Comparison of ENCODE assay signal across 19 mouse cellular contexts in the genomic region with DNA sequence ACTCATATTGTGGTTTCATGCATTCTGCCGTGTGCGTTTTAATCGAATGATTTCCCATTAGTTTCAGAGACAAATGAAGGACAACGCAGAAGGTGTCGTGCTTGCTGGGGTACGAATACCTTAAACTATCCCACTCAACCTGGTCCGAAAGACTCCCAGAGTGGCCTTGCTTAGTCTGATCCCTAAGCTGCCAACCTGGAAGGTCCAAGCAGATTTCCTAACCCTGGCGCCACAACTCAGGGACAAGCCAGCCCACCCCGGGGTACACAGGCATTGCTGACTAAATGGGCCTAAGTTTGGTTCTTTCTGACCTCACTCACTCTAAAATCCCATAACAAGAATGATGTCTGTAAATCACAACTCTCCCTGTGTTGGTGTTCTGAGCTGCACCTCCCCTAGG.
DNase-seq lines count a peak whose midpoint lies in the region; ATAC-seq lines count a peak whose summit lies in the region.
"Had no signal": no experiment of that assay in that cellular context is flagged by ENCODE, and none has a peak within 500 bp of the region (broad histone marks: within the 10 kb centered on the region; RNA-seq: fewer than 3 reads in every experiment).

No protein-coding gene starts in this region.

- H3K4me1 ChIP-seq in hindbrain, embryonic 14.5 days (replicated peaks; ENCODE audit: control insufficient read depth, insufficient read depth, low read length) = peaks cover 14% of the 10 kb centered on the region
- H3K4me1 ChIP-seq in hindbrain, embryonic 12.5 days = peaks cover 8% of the 10 kb centered on the region
- H3K4me1 ChIP-seq: embryonic facial prominence, embryonic 12.5 days; forebrain, embryonic 13.5 days had no signal

- no peaks in the 10 kb centered on the region for H3K27me3 ChIP-seq in hindbrain, embryonic 14.5 days (ENCODE audit: control insufficient read depth, insufficient read depth, low read length)
- no peaks in the 10 kb centered on the region for H3K27me3 ChIP-seq in hindbrain, embryonic 12.5 days
- H3K27me3 ChIP-seq: embryonic facial prominence, embryonic 12.5 days; forebrain, embryonic 13.5 days; forebrain, embryonic 15.5 days had no signal

- H3K4me3 ChIP-seq in hindbrain, embryonic 14.5 days (replicated peaks; ENCODE audit: low read length) = no peak overlapping the region
- H3K4me3 ChIP-seq in hindbrain, embryonic 12.5 days = no peak overlapping the region
- H3K4me3 ChIP-seq: embryonic facial prominence, embryonic 10.5 days; embryonic facial prominence, embryonic 12.5 days; forebrain, embryonic 13.5 days; forebrain, embryonic 15.5 days had no signal

- H3K9me3 ChIP-seq in hindbrain, embryonic 14.5 days (ENCODE audit: control insufficient read depth, low read length) = no peaks in the 10 kb centered on the region
- H3K9me3 ChIP-seq in hindbrain, embryonic 12.5 days (replicated peaks) = no peaks in the 10 kb centered on the region
- H3K9me3 ChIP-seq: embryonic facial prominence, embryonic 10.5 days; embryonic facial prominence, embryonic 12.5 days; forebrain, embryonic 13.5 days; forebrain, embryonic 15.5 days had no signal

- H3K36me3 ChIP-seq in hindbrain, embryonic 14.5 days (replicated peaks; ENCODE audit: control insufficient read depth, insufficient read depth) = no peaks in the 10 kb centered on the region
- H3K36me3 ChIP-seq in hindbrain, embryonic 12.5 days = no peaks in the 10 kb centered on the region
- H3K36me3 ChIP-seq: embryonic facial prominence, embryonic 12.5 days; forebrain, embryonic 15.5 days had no signal

- no peak overlapping the region for H3K4me2 ChIP-seq in hindbrain, embryonic 14.5 days (replicated peaks)
- no peak overlapping the region for H3K4me2 ChIP-seq in hindbrain, embryonic 12.5 days (replicated peaks)
- H3K4me2 ChIP-seq: embryonic facial prominence, embryonic 12.5 days; forebrain, embryonic 13.5 days; forebrain, embryonic 15.5 days had no signal

- no peak overlapping the region for H3K27ac ChIP-seq in hindbrain, embryonic 14.5 days
- no peak overlapping the region for H3K27ac ChIP-seq in hindbrain, embryonic 12.5 days
- H3K27ac ChIP-seq: embryonic facial prominence, embryonic 10.5 days; embryonic facial prominence, embryonic 12.5 days; forebrain, embryonic 13.5 days; forebrain, embryonic 15.5 days had no signal

- DNase-seq in cerebellum, adult 8-10 months = no peak
- DNase-seq in hindbrain, embryonic 14.5 days (ENCODE audit: low spot score) = no peak
- peak; percentile 12 for DNase-seq in A20 (ENCODE audit: low read depth, low spot score)
- no peak for DNase-seq in gastrocnemius, adult 8-10 months (ENCODE audit: low spot score in 2 of 2)
- DNase-seq: adrenal gland, adult 8-10 months; adrenal gland, postnatal 14 days; adrenal gland, postnatal 36 days; cerebellum, adult 11 months; cerebellum, adult 18-20 months; cerebellum, adult 9-10 months; cerebellum, postnatal 10 days; cerebellum, postnatal 25 days; forebrain, postnatal 0 days had no signal

- H3K9ac ChIP-seq in hindbrain, embryonic 14.5 days = no peak overlapping the region
- no peak overlapping the region for H3K9ac ChIP-seq in hindbrain, embryonic 12.5 days
- H3K9ac ChIP-seq: embryonic facial prominence, embryonic 12.5 days; forebrain, embryonic 13.5 days; forebrain, embryonic 15.5 days; forebrain, postnatal 0 days had no signal

- 90% methylated on average over 9 of the region's 9 CpGs for WGBS in hindbrain, embryonic 14.5 days
- WGBS in hindbrain, embryonic 12.5 days = 93% methylated on average over 9 of the region's 9 CpGs

- peak; percentile 34; the same call in 1 of the 2 replicates for ATAC-seq in cerebellum, adult (ENCODE audit: insufficient number of reproducible peaks, low FRiP score, low TSS enrichment)
- ATAC-seq in hindbrain, embryonic 14.5 days (ENCODE audit: low FRiP score) = peak; percentile 60; the same call in 1 of the 2 replicates
- ATAC-seq in hindbrain, embryonic 12.5 days (ENCODE audit: low FRiP score) = no peak
- ATAC-seq: forebrain, embryonic 13.5 days; forebrain, embryonic 15.5 days; forebrain, postnatal 0 days had no signal
